Mouse (Mus musculus): ENCODE results near the gene Ccdc85b. TPM values are rescaled to one million over a fixed set of nuclear protein-coding genes. Genes with fewer than 3 reads are reported as not detected.

The Ccdc85b gene
- total RNA-seq, 4 experiments from 2014 or later = 26.2 to 30.7 (median 29.4) TPM

- no peak for DNase-seq (ENCODE audit: low spot score in 2 of 2)
Measured at GRCm38 (mm10) chr19:5425906-5426565, 31.7 kb downstream of the Ccdc85b start.

- peak; percentile 76 to 93 for DNase-seq (ENCODE audit: low spot score in 2 of 2)
Measured at GRCm38 (mm10) chr19:5424782-5425741, 32.6 kb downstream of the Ccdc85b start, which contains the start of the genes Drap1 and AI837181. Drap1 (minus strand) TSS chr19:5424979. AI837181 (plus strand) TSS chr19:5425144.

- DNase-seq (ENCODE audit: low spot score in 2 of 2) = peak in 1 of 2 experiments; percentile 50
Measured at GRCm38 (mm10) chr19:5424092-5424781, 33.5 kb downstream of the Ccdc85b start.

GRCm38 (mm10) chr19:5423561-5423960, 34.1 kb downstream of the Ccdc85b start:
- DNase-seq (ENCODE audit: low spot score in 2 of 2) = no peak

- DNase-seq (ENCODE audit: low spot score in 2 of 2) = no peak
Measured at GRCm38 (mm10) chr19:5422895-5423443, 34.7 kb downstream of the Ccdc85b start.

- DNase-seq (ENCODE audit: low spot score in 2 of 2) = no peak
Measured at GRCm38 (mm10) chr19:5422267-5422666, 35.4 kb downstream of the Ccdc85b start.

- no peak for DNase-seq (ENCODE audit: low spot score in 2 of 2)
Measured at GRCm38 (mm10) chr19:5421784-5422183, 35.9 kb downstream of the Ccdc85b start.

- no peak for DNase-seq (ENCODE audit: low spot score in 2 of 2)
Measured at GRCm38 (mm10) chr19:5420579-5420978, 37.1 kb downstream of the Ccdc85b start.

- DNase-seq (ENCODE audit: low spot score in 2 of 2) = no peak
Measured at GRCm38 (mm10) chr19:5419630-5420029, 38.1 kb downstream of the Ccdc85b start.

- DNase-seq (ENCODE audit: low spot score in 2 of 2) = no peak
Measured at GRCm38 (mm10) chr19:5418750-5419466, 38.8 kb downstream of the Ccdc85b start.

- DNase-seq (ENCODE audit: low spot score in 2 of 2) = no peak
Measured at GRCm38 (mm10) chr19:5414534-5414957, 43.1 kb downstream of the Ccdc85b start.

GRCm38 (mm10) chr19:5413840-5414239, 43.9 kb downstream of the Ccdc85b start:
- no peak for DNase-seq (ENCODE audit: low spot score in 2 of 2)

GRCm38 (mm10) chr19:5411961-5412360, 45.7 kb downstream of the Ccdc85b start:
- DNase-seq (ENCODE audit: low spot score in 2 of 2) = no peak

- DNase-seq (ENCODE audit: low spot score in 2 of 2) = no peak
Measured at GRCm38 (mm10) chr19:5410641-5411040, 47.1 kb downstream of the Ccdc85b start.

- no peak for DNase-seq (ENCODE audit: low spot score in 2 of 2)
Measured at GRCm38 (mm10) chr19:5409068-5409467, 48.6 kb downstream of the Ccdc85b start.

- no peak for DNase-seq (ENCODE audit: low spot score in 2 of 2)
Measured at GRCm38 (mm10) chr19:5408057-5409001, 49.4 kb downstream of the Ccdc85b start.

- DNase-seq (ENCODE audit: low spot score in 2 of 2) = no peak
Measured at GRCm38 (mm10) chr19:5407133-5407532, 50.6 kb downstream of the Ccdc85b start.

GRCm38 (mm10) chr19:5406531-5407126, 51.1 kb downstream of the Ccdc85b start:
- DNase-seq (ENCODE audit: low spot score in 2 of 2) = peak in 1 of 2 experiments; percentile 57

- no peak for DNase-seq (ENCODE audit: low spot score in 2 of 2)
Measured at GRCm38 (mm10) chr19:5405924-5406323, 51.8 kb downstream of the Ccdc85b start.
